Mouse (Mus musculus) intestine, embryonic 16.5 days (tissue): ENCODE results near the gene Lmo1. TPM values are rescaled to one million over a fixed set of nuclear protein-coding genes. Genes with fewer than 3 reads are reported as not detected.

Source experiments
- ATAC-seq: fragments of 200-750 bp; cut with Nextera tagmentation; 2 replicates; pipeline ENCODE4 v1.8.0; 2017; ENCODE audit warnings: moderate TSS enrichment, moderate library complexity
- H3K27ac ChIP-seq: fragments of 300-500 bp; sonication (generic); 2 replicates; pipeline ENCODE4 v1.5.1; 2014; ENCODE audit warnings: mild to moderate bottlenecking, low read length
- H3K27me3 ChIP-seq: fragments of 300-500 bp; sonication (generic); replicated peaks from 2 replicates; pipeline ENCODE4 v1.6.1; 2014; ENCODE audit warnings: low read length, control low read depth, mixed read lengths; ENCODE audit not compliant: control insufficient read depth, insufficient read depth
- H3K36me3 ChIP-seq: fragments of 300-500 bp; sonication (generic); 2 replicates; pipeline ENCODE4 v1.6.1; 2014; ENCODE audit warnings: low read length, control low read depth; ENCODE audit not compliant: control insufficient read depth, insufficient read depth
- H3K4me1 ChIP-seq: fragments of 300-500 bp; sonication (generic); 2 replicates; pipeline ENCODE4 v1.6.1; 2014; ENCODE audit warnings: low read length, control low read depth, mixed read lengths; ENCODE audit not compliant: control insufficient read depth, insufficient read depth
- H3K4me2 ChIP-seq: fragments of 300-500 bp; sonication (generic); 2 replicates; pipeline ENCODE4 v1.6.1; 2014; ENCODE audit warnings: low read depth, low read length, control low read depth
- H3K4me3 ChIP-seq: fragments of 300-500 bp; sonication (generic); 2 replicates; pipeline ENCODE4 v1.5.1; 2014; ENCODE audit warnings: mild to moderate bottlenecking, low read length
- H3K9ac ChIP-seq: fragments of 300-500 bp; sonication (generic); 2 replicates; pipeline ENCODE4 v1.6.1; 2014; ENCODE audit warnings: low read depth, low read length
- H3K9me3 ChIP-seq: fragments of 300-500 bp; sonication (generic); 2 replicates; pipeline ENCODE4 v1.6.1; 2016; ENCODE audit warnings: low read length, control low read depth; ENCODE audit not compliant: control insufficient read depth
- WGBS: fragments of 180-500 bp; shearing (Covaris S2); extraction: QIAGEN DNeasy Blood & Tissue Kit; methylation state at CpG from one replicate; pipeline ENCODE4 v1.1.7; 2014; 5-methylcytosine and 5-hydroxymethylcytosine counted together
- polyA plus RNA-seq: library from polyadenylated mRNA; unstranded; fragments of >200 nt; fragmentation: Nextera tagmentation; extraction: Ambion mirVana; gene quantifications from 2 replicates; pipeline ENCODE4 v1.2.1, GENCODE M21; 2015

Lmo1 gene
- polyA plus RNA-seq, 1 experiment from 2014 or later = 1.7 TPM

DNA sequence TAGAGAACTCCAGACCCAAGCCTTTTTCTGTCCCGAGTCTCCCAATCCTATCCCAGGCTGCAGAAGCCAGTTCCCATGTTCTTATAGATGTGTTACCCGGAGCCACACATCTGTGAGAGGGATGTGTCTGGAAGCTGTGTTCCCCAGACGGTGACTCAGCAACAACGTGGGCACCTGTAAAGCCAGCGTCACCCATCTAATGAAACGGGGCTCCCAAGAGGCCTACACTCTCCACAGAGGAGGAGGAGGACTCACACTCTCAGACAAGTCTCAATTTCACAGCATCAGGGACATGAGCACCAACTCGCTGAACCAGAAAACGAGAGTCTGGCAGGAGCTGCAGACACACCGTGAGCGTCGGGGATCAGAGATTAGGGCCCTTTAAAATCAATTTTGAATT, 20.7 kb downstream of the Lmo1 start:
- no peak for ATAC-seq
- H3K4me2 ChIP-seq = no peak overlapping the region
- no peaks in the 10 kb centered on the region for H3K4me1 ChIP-seq
- WGBS = 75% methylated on average over 11 of the region's 11 CpGs
- H3K36me3 ChIP-seq = no peaks in the 10 kb centered on the region
- no peaks in the 10 kb centered on the region for H3K27me3 ChIP-seq
- no peak overlapping the region for H3K27ac ChIP-seq
- no peak overlapping the region for H3K4me3 ChIP-seq
- no peaks in the 10 kb centered on the region for H3K9me3 ChIP-seq
- no peak overlapping the region for H3K9ac ChIP-seq

DNA sequence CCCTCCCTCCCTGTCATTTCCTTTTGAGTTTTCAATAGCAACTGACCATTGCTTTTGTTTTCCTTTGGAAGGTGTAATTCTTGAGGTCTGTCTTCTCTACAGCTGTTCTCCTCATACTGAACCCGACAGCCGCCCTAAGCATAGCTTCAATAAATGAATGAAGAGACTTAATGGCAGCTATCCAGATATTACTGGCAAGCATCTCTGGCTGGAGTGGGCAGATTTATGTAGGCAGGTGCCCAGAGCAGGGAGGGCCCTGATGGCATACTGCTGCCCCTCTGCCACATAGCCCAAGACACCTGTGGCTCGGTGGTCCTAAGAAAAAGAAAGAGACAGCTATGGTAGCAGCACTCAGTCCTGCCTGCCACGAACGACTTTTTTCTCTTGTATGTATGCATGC, 21.5 kb downstream of the Lmo1 start:
- H3K9me3 ChIP-seq = no peaks in the 10 kb centered on the region
- H3K27ac ChIP-seq = no peak overlapping the region
- H3K4me2 ChIP-seq = no peak overlapping the region
- 64% methylated on average over 5 of the region's 5 CpGs for WGBS
- H3K4me1 ChIP-seq = no peaks in the 10 kb centered on the region
- no peaks in the 10 kb centered on the region for H3K36me3 ChIP-seq
- no peak for ATAC-seq
- H3K27me3 ChIP-seq = no peaks in the 10 kb centered on the region
- no peak overlapping the region for H3K4me3 ChIP-seq
- H3K9ac ChIP-seq = no peak overlapping the region

DNA sequence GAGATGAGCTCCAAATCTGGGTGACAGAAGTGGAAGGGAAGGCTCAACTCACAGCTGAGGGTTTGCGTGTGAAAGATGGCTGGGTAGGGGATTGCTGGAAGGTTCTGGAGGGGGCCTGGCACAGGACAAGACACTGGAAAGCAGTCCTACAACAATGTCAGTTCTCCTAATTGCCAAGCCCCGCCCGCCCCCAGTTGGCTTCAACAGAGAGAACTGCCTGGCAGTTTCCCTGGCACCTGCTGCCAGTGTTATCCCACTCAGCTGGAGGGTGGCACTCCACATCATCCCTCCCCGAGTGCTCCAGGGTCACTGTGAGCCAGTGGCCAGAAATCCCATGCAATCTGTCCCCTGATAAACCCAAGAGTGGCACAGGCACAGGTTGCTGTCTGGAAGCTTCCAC, 23.9 kb downstream of the Lmo1 start:
- WGBS = 87% methylated on average over 4 of the region's 4 CpGs
- no peak overlapping the region for H3K4me3 ChIP-seq
- H3K4me2 ChIP-seq = no peak overlapping the region
- no peak overlapping the region for H3K9ac ChIP-seq
- ATAC-seq = no peak
- no peak overlapping the region for H3K27ac ChIP-seq
- H3K27me3 ChIP-seq = no peaks in the 10 kb centered on the region
- H3K4me1 ChIP-seq = no peaks in the 10 kb centered on the region
- no peaks in the 10 kb centered on the region for H3K9me3 ChIP-seq
- H3K36me3 ChIP-seq = no peaks in the 10 kb centered on the region

DNA sequence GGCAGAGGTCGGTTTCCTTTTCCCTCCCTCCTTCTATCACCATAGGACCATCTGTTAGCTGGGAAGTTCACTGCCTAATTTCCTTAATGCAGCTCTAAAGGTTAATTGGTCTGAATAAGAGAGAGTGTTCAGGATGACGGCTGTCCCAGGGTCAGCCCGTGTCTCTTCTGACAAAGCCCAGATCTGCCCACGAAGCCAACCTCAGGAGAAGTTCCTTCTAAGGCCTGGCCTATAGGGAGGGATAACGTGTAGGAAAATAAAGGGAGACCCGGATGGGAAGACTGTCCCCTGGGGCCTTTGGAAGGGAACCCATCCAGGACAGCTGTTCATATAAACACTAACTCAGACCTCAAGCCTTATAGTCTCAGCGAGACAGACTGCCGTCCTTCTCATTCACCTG, 29.8 kb downstream of the Lmo1 start:
- H3K9me3 ChIP-seq = no peaks in the 10 kb centered on the region
- no peak overlapping the region for H3K4me2 ChIP-seq
- H3K9ac ChIP-seq = no peak overlapping the region
- no peaks in the 10 kb centered on the region for H3K27me3 ChIP-seq
- 44% methylated on average over 8 of the region's 8 CpGs for WGBS
- no peaks in the 10 kb centered on the region for H3K36me3 ChIP-seq
- no peak for ATAC-seq
- no peak overlapping the region for H3K27ac ChIP-seq
- no peak overlapping the region for H3K4me3 ChIP-seq
- H3K4me1 ChIP-seq = no peaks in the 10 kb centered on the region

DNA sequence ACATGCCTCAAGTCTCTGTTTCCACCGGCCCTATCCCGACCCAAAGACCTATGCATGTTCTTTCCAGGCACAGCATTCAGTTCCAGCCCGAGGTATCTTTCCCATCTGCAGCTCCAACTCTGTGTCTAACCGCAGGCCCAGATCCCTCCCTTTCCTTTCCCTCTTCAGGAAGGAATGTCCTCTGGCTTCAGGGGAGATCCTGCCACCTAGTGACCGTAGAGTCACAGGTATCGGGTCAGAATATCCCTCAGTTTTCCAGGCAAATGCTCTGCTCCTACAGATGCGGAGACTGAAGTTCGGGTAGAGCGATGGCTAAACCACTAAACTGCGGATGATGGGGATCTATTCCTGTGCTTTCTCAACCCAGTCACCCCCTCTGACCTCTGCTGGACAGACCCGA, 30.3 kb downstream of the Lmo1 start:
- Histone ChIP-seq H3K4me3 (no peak overlapping the region), H3K9ac (no peak overlapping the region), H3K27ac (no peak overlapping the region), H3K4me2 (no peak overlapping the region), H3K36me3 (no peaks in the 10 kb centered on the region), H3K27me3 (no peaks in the 10 kb centered on the region), H3K4me1 (no peaks in the 10 kb centered on the region), H3K9me3 (no peaks in the 10 kb centered on the region)
- 45% methylated on average over 11 of the region's 11 CpGs for WGBS
- no peak for ATAC-seq

DNA sequence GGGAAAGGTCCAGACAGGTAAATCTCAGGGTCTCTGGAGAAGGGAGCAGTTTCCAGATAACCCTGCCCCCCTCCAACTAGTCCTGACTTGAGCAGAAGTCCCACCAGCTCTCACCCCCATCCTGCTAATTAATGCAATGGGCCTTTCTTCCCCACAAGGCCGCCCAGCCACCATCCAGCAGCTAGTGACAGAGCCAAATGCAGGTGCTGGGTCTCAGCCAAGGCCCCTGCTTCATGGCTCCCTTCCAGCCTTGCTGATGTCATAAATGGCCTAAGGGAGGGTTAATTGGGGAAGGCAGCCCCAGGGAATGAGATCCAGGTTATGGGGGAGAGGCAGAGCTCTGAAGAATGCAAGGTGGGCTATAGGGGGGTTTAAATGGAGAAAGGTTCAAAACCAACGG, 32.4 kb downstream of the Lmo1 start:
- ATAC-seq = no peak
- WGBS = 78% methylated on average over 2 of the region's 2 CpGs

DNA sequence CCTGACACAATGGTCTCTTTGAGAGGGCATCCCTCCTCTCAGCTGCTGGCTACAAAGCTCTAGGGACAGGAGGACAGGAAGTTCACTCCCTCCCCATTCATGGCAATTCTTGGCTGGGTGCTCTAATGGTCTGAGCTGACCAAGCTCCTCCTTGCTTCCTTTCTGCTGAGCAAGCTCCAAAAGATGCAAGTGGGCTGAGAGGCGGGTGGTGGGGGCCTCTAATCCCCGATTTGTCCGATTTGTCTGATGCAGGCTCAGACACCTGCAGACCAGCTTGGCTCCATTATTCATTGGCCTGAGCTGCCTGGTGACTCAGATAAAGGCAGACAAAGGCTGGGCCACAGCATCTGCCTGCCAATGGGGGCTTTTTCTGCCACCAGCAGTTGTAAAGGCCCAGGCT, 33.3 kb downstream of the Lmo1 start:
- no peaks in the 10 kb centered on the region for H3K4me1 ChIP-seq
- ATAC-seq = no peak
- WGBS = 76% methylated on average over 3 of the region's 3 CpGs

More for the DNA sequence above, 32.4 kb downstream of the Lmo1 start:
- no peaks in the 10 kb centered on the region for H3K4me1 ChIP-seq
- no peak overlapping the region for H3K4me2 ChIP-seq
- no peaks in the 10 kb centered on the region for H3K36me3 ChIP-seq
- no peaks in the 10 kb centered on the region for H3K27me3 ChIP-seq
- H3K4me3 ChIP-seq = no peak overlapping the region
- H3K9ac ChIP-seq = no peak overlapping the region
- no peak overlapping the region for H3K27ac ChIP-seq
- no peaks in the 10 kb centered on the region for H3K9me3 ChIP-seq

DNA sequence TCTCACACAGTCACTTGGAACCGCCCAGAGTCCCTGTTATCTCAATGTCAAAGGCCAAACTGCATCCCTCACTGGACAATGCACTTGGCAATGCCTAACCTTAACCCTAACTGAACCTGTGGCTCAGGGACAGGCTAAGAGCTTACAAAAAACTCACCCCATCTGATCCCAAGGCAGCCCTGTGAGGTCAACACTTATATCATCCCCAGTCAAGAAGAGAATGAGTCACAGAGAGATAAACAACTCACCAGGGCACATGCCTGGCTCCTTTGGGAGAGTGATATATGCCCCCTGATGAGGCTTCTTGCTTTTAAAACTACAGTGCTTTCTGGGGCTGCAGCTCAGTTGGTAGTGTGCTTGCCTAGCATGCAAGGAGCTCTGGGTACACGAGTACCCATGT, 34.0 kb downstream of the Lmo1 start:
- no peaks in the 10 kb centered on the region for H3K9me3 ChIP-seq
- no peak overlapping the region for H3K27ac ChIP-seq
- no peak overlapping the region for H3K4me2 ChIP-seq
- no peak for ATAC-seq
- no peaks in the 10 kb centered on the region for H3K36me3 ChIP-seq
- no peak overlapping the region for H3K4me3 ChIP-seq
- 56% methylated on average over 2 of the region's 2 CpGs for WGBS
- no peaks in the 10 kb centered on the region for H3K27me3 ChIP-seq
- no peak overlapping the region for H3K9ac ChIP-seq
- H3K4me1 ChIP-seq = no peaks in the 10 kb centered on the region

More for the DNA sequence above, 33.3 kb downstream of the Lmo1 start:
- Histone ChIP-seq H3K9ac (no peak overlapping the region), H3K36me3 (no peaks in the 10 kb centered on the region), H3K4me2 (no peak overlapping the region), H3K27ac (no peak overlapping the region), H3K4me3 (no peak overlapping the region), H3K9me3 (no peaks in the 10 kb centered on the region), H3K27me3 (no peaks in the 10 kb centered on the region)

DNA sequence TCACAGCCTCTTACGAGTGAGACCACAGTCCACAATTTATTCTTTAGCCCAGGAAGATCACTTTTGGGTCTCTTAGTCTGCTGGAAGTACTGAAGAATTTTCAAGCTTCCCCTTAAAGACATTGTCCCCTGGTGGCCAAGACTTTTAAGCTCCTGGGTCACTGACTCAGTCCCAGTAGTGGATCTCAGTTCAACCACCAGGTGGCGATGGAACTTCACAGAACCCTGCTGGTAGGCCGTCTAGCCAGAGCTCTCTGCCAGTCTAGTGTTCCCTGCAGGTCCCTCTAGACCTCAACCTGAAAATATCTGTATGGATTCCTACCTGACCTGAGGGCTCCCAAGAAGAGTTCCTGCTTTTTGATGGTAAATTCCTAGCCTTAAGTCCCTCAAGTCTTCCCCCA, 35.6 kb downstream of the Lmo1 start:
- H3K4me1 ChIP-seq = no peaks in the 10 kb centered on the region
- no peaks in the 10 kb centered on the region for H3K27me3 ChIP-seq
- no peaks in the 10 kb centered on the region for H3K9me3 ChIP-seq
- no peak overlapping the region for H3K27ac ChIP-seq
- H3K4me2 ChIP-seq = no peak overlapping the region
- 10% methylated on average over 3 of the region's 3 CpGs for WGBS
- H3K4me3 ChIP-seq = no peak overlapping the region
- peak; percentile 82 for ATAC-seq
- H3K36me3 ChIP-seq = no peaks in the 10 kb centered on the region
- H3K9ac ChIP-seq = no peak overlapping the region

DNA sequence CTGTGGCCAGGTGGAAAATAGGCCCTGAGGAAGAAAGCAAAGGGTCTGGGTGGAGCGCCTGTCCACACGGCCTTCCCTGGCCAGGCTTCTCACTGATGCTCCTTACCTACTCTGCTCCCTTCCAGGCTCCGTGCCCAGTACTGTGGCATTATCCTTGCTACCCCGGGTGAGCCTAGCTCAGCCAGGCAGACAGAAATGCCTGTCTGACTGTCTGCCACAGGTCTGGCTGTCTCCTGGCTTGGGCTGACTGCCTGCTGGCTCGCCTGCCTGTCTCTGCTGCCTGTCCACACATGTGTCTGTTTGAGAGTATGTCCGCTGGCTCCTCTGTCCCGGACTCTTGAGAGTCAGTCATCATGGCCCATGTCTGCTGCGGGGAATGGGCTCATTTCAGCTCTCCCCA, 37.6 kb downstream of the Lmo1 start:
- Histone ChIP-seq H3K27me3 (no peaks in the 10 kb centered on the region), H3K9ac (no peak overlapping the region), H3K4me1 (no peaks in the 10 kb centered on the region), H3K9me3 (no peaks in the 10 kb centered on the region), H3K4me2 (no peak overlapping the region), H3K4me3 (no peak overlapping the region), H3K27ac (no peak overlapping the region), H3K36me3 (no peaks in the 10 kb centered on the region)
- 83% methylated on average over 8 of the region's 8 CpGs for WGBS
- no peak for ATAC-seq
